Mouse (Mus musculus): ENCODE measurements at regions not wholly inside any gene's neighbourhood (a gene's known extent, or its start where the extent isn't known, plus 50 kb on each side); places are given as distances from the start of the nearest gene placed in this dataset.

DNA sequence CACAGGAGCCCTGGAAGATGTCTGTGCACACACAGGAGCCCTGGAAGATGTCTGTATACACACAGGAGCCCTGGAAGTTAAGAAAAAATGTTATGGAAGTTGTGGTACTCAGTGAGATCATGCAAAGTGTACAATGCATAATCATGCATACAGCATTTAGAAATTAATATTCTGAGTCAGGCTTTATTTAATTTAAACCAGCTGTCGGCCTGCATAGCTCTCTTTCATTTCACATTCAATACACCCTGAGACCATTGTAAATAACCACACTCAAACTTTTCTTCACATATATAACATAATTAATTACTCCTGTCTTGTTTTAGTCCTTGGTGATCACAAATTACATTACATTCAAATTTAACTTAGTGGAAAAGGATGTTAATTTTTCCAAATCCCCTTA lies 190.4 kb downstream of the Thbs2 start:
- no peaks in the 10 kb centered on the region for H3K4me1 ChIP-seq (replicated peaks; ENCODE audit: low read depth, low read length)
- no peak for TF ChIP-seq POU5F1 (IDR thresholded peaks at IDR 0.05; ENCODE audit: borderline replicate concordance, low read length)
- TF ChIP-seq NANOG (IDR thresholded peaks at IDR 0.05; ENCODE audit: borderline replicate concordance, low read length), result no peak
- TF ChIP-seq CTCF (conservative IDR thresholded peaks at IDR 0.05; ENCODE audit: low read length), result no peak
- no peaks in the 10 kb centered on the region; the same call in 1 of the 2 replicates for H3K27me3 ChIP-seq (ENCODE audit: insufficient read depth, low read length)
- no peaks in the 10 kb centered on the region for H3K9me3 ChIP-seq (ENCODE audit: low read length)
- no peaks in the 10 kb centered on the region for H3K36me3 ChIP-seq (ENCODE audit: insufficient read depth, low read length)
- no peak overlapping the region for H3K4me3 ChIP-seq (replicated peaks; ENCODE audit: low read length)

DNA sequence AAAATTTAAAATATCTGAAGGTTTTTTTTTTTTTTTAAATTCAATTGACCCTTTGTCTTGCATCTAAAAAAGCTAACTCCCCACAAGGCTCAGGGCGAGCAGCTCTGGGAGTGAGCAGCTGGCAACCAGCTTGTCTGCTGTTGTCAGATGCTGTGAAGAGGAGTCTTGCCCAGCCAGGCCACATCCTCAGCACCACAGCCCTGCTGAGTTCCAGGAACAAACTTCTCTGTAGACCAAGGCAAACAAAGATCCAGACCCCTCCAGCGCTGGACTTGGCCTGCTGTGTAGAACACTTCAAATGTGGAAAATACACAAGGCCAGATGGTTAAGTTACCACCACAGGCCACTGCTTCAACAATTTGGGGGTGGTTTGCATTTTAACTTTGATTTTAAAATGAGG lies 192.7 kb downstream of the Thbs2 start:
- no peaks in the 10 kb centered on the region for H3K4me1 ChIP-seq (replicated peaks; ENCODE audit: low read depth, low read length)
- H3K36me3 ChIP-seq (ENCODE audit: insufficient read depth, low read length), result no peaks in the 10 kb centered on the region
- no peaks in the 10 kb centered on the region; the same call in 1 of the 2 replicates for H3K27me3 ChIP-seq (ENCODE audit: insufficient read depth, low read length)
- no peak overlapping the region for H3K4me3 ChIP-seq (replicated peaks; ENCODE audit: low read length)
- TF ChIP-seq POU5F1 (IDR thresholded peaks at IDR 0.05; ENCODE audit: borderline replicate concordance, low read length) (no peak), NANOG (IDR thresholded peaks at IDR 0.05; ENCODE audit: borderline replicate concordance, low read length) (no peak), CTCF (conservative IDR thresholded peaks at IDR 0.05; ENCODE audit: low read length) (no peak)
- no peaks in the 10 kb centered on the region for H3K9me3 ChIP-seq (ENCODE audit: low read length)

DNA sequence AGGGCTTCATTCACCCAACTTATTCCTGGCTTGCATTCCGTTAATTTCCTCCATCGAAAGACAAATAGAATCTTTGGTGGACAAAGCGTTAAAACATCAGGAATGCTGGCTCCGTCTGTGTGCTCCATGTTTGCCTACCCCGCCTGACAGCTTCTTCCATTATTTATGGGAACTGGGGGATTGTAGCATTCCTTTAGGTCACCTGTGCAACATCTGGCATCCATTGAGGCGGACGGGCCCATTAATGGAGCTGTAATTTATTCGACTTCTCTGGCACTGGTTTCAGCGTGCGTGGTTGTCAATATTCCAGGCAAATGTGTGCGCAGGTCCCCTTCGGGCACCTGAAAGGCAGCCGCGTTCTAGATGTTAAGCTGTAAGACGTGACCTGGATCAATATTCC lies 196.9 kb downstream of the Thbs2 start:
- TF ChIP-seq NANOG (IDR thresholded peaks at IDR 0.05; ENCODE audit: borderline replicate concordance, low read length), result no peak
- no peak for TF ChIP-seq CTCF (conservative IDR thresholded peaks at IDR 0.05; ENCODE audit: low read length)
- no peak for TF ChIP-seq POU5F1 (IDR thresholded peaks at IDR 0.05; ENCODE audit: borderline replicate concordance, low read length)
- Histone ChIP-seq H3K27me3 (ENCODE audit: insufficient read depth, low read length) (peaks cover 8% of the 10 kb centered on the region), H3K4me1 (replicated peaks; ENCODE audit: low read depth, low read length) (no peaks in the 10 kb centered on the region), H3K36me3 (ENCODE audit: insufficient read depth, low read length) (no peaks in the 10 kb centered on the region), H3K9me3 (ENCODE audit: low read length) (no peaks in the 10 kb centered on the region), H3K4me3 (replicated peaks; ENCODE audit: low read length) (no peak overlapping the region)

DNA sequence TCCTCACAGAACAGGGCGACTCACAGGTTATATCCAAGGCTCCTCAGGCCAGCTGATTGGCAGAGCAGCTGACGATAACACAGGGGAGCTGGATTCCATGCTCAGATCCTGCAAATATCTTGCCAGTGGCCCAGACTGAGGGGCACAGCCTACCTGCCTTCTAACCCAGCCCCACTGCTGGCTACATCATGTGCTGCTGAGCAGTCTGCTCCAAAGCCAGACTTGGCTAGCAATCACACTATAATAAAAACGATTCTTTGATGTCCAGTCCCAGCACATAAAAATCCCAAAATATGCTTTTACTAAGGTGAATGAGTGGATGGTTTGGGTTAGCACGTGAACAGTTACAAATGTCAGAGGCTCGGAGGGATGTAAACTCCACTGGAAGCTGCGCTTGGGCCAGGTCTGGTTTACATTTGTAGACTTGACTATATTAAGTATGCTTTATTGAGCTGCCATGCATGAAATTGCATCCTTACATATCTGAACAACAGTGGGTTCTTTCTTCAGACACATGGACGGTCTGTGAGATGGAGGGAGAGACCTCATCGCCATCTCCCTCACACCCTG lies 200.2 kb downstream of the Thbs2 start:
- H3K9me3 ChIP-seq (ENCODE audit: low read length), result no peaks in the 10 kb centered on the region
- H3K27me3 ChIP-seq (ENCODE audit: insufficient read depth, low read length), result peaks cover 8% of the 10 kb centered on the region
- H3K4me1 ChIP-seq (replicated peaks; ENCODE audit: low read depth, low read length), result no peaks in the 10 kb centered on the region
- no peaks in the 10 kb centered on the region for H3K36me3 ChIP-seq (ENCODE audit: insufficient read depth, low read length)
- TF ChIP-seq NANOG (IDR thresholded peaks at IDR 0.05; ENCODE audit: borderline replicate concordance, low read length) (no peak), CTCF (conservative IDR thresholded peaks at IDR 0.05; ENCODE audit: low read length) (no peak), POU5F1 (IDR thresholded peaks at IDR 0.05; ENCODE audit: borderline replicate concordance, low read length) (no peak)
- no peak overlapping the region for H3K4me3 ChIP-seq (replicated peaks; ENCODE audit: low read length)

DNA sequence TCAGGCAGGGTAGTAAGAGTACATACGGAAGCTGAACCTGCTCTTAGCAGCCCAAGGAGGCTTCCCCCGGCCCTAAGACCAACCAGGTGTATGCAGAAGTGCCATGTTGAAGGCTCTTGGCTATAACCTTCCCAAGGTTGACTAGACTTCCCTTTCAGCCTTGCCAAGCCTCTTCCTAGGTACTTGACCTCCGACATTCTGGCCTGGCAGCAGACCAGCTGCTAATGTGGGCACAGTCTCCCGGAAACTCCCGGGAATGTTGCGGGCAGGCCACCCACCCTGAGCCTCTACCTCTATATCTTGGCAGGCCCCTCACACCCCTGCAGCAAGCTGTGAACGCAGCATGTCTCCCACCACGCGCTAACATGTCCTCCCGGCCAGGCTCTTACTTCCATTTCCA lies 201.1 kb downstream of the Thbs2 start:
- H3K4me3 ChIP-seq (replicated peaks; ENCODE audit: low read length), result no peak overlapping the region
- TF ChIP-seq CTCF (conservative IDR thresholded peaks at IDR 0.05; ENCODE audit: low read length) (no peak), POU5F1 (IDR thresholded peaks at IDR 0.05; ENCODE audit: borderline replicate concordance, low read length) (no peak), NANOG (IDR thresholded peaks at IDR 0.05; ENCODE audit: borderline replicate concordance, low read length) (no peak)
- no peaks in the 10 kb centered on the region for H3K4me1 ChIP-seq (replicated peaks; ENCODE audit: low read depth, low read length)
- H3K27me3 ChIP-seq (ENCODE audit: insufficient read depth, low read length), result peaks cover 8% of the 10 kb centered on the region
- no peaks in the 10 kb centered on the region for H3K36me3 ChIP-seq (ENCODE audit: insufficient read depth, low read length)
- H3K9me3 ChIP-seq (ENCODE audit: low read length), result no peaks in the 10 kb centered on the region

DNA sequence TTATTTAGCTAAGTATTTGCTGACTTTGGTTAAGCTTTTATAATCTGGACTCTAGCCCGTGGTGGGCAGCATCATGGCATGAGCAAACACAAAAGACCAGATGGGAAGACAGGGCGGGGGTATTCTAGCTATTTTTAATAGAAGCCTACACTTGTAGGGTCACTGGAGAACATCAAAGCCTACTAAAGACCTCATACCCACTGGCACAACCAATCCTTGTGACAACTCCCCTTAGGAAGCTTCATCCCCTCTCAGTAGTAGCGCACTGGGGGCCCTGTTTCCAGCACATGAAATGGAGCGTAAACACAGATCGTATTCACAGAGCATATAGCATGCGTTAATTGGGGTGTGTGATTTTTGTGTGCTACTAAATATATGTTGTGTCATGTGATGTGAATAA lies 202.4 kb downstream of the Smoc2 start:
- H3K27me3 ChIP-seq (ENCODE audit: insufficient read depth, low read length), result no peaks in the 10 kb centered on the region; the same call in 1 of the 2 replicates
- no peak overlapping the region for H3K4me3 ChIP-seq (replicated peaks; ENCODE audit: low read length)
- H3K36me3 ChIP-seq (ENCODE audit: insufficient read depth, low read length), result no peaks in the 10 kb centered on the region
- H3K4me1 ChIP-seq (replicated peaks; ENCODE audit: low read depth, low read length), result no peaks in the 10 kb centered on the region
- no peak for TF ChIP-seq CTCF (conservative IDR thresholded peaks at IDR 0.05; ENCODE audit: low read length)
- no peak for TF ChIP-seq POU5F1 (IDR thresholded peaks at IDR 0.05; ENCODE audit: borderline replicate concordance, low read length)
- no peak for TF ChIP-seq NANOG (IDR thresholded peaks at IDR 0.05; ENCODE audit: borderline replicate concordance, low read length)
- peaks cover 4% of the 10 kb centered on the region for H3K9me3 ChIP-seq (ENCODE audit: low read length)

DNA sequence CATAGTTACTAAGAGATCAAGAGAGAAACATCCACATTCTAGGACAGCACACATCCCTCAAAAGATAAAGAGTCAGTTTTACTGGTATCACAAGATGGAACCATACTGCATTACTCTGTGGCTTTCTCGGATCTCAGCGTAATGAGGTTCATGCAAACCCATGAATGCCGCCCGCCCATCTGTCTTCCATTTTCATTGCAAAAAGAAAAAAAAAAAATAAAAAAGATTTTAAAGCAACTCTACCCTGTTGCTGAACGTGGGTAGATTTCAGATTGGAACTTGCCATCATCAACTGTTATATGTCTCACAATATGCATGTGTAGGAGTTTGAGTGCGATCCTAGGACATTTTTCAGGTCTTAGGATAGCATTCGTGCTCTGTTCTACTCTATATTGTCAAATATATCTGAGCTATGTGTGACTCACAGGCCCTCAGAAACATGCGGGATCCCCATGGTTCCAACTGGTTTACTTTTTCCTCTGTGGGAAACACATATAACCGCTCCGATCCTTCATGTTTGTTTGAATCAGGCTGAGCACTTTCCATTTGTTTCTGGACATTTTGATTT lies 199.7 kb downstream of the Smoc2 start:
- TF ChIP-seq CTCF (conservative IDR thresholded peaks at IDR 0.05; ENCODE audit: low read length), result no peak
- no peak for TF ChIP-seq POU5F1 (IDR thresholded peaks at IDR 0.05; ENCODE audit: borderline replicate concordance, low read length)
- TF ChIP-seq NANOG (IDR thresholded peaks at IDR 0.05; ENCODE audit: borderline replicate concordance, low read length), result no peak
- Histone ChIP-seq H3K9me3 (ENCODE audit: low read length) (peaks cover 14% of the 10 kb centered on the region), H3K4me1 (replicated peaks; ENCODE audit: low read depth, low read length) (no peaks in the 10 kb centered on the region), H3K4me3 (replicated peaks; ENCODE audit: low read length) (no peak overlapping the region), H3K36me3 (ENCODE audit: insufficient read depth, low read length) (no peaks in the 10 kb centered on the region), H3K27me3 (ENCODE audit: insufficient read depth, low read length) (no peaks in the 10 kb centered on the region; the same call in 1 of the 2 replicates)

DNA sequence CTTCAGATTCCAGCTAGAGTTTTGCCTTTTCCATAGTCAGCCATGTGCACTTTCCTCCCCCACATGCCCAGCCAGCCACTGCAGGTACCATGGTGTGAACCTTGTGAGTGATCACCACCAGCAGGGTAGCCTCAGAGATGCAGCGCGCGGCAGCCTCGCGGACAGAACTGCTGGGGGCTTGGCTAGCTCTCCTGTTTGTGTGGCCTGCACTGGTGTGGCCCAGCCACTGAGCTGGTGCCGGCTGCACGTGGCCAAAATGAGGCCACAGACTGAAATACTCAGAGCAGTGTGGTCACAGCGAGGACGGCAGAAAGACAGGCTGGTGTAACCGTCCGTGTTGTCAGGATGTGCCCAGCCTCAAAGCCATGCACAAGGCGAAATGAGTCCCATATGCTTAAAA lies 197.4 kb downstream of the Smoc2 start:
- Histone ChIP-seq H3K4me1 (replicated peaks; ENCODE audit: low read depth, low read length) (no peaks in the 10 kb centered on the region), H3K4me3 (replicated peaks; ENCODE audit: low read length) (no peak overlapping the region), H3K36me3 (ENCODE audit: insufficient read depth, low read length) (no peaks in the 10 kb centered on the region), H3K27me3 (ENCODE audit: insufficient read depth, low read length) (no peaks in the 10 kb centered on the region; the same call in 1 of the 2 replicates), H3K9me3 (ENCODE audit: low read length) (peaks cover 14% of the 10 kb centered on the region)
- no peak for TF ChIP-seq POU5F1 (IDR thresholded peaks at IDR 0.05; ENCODE audit: borderline replicate concordance, low read length)
- TF ChIP-seq CTCF (conservative IDR thresholded peaks at IDR 0.05; ENCODE audit: low read length), result no peak
- no peak for TF ChIP-seq NANOG (IDR thresholded peaks at IDR 0.05; ENCODE audit: borderline replicate concordance, low read length)
